Mouse (Mus musculus): ENCODE data around the gene Klf5.

Gene Klf5

DNA sequence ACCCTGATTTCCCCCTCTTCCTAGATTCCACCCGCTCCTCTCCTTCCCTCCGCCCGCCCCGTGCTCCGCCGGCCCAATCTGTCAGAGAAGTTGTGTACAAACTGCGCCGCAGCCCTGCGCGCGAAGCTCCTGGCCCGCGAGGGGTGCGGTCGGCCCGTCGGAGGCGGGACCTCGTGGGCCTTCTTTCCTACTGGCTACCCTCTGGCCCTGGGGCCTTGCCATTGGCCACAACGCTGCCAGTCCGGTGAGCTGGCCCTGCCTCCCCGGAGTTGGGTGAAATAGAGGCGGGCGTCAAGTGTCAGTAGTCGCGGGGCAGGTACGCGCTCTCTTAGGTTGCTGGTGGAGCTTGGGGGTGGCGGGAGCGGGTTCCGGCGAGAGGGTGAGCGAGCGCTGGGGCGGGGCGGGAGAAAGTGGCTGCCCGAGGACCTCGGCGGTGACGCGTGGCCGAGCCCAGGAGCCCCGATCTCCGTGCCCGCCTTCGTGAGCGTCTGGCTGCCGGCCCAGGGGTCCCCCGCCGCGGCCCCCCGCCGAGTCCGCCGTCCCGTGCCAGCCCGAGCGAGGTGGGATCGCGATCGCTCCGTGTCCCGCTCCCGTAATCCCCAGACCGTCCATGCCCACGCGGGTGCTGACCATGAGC is at the start of gene Klf5:
Gene Klf5 (plus strand): TSS at position 307 of the 637 bp plus-strand sequence.
- DNase-seq (ENCODE audit: low read depth, low spot score) = peak; percentile 82

DNA sequence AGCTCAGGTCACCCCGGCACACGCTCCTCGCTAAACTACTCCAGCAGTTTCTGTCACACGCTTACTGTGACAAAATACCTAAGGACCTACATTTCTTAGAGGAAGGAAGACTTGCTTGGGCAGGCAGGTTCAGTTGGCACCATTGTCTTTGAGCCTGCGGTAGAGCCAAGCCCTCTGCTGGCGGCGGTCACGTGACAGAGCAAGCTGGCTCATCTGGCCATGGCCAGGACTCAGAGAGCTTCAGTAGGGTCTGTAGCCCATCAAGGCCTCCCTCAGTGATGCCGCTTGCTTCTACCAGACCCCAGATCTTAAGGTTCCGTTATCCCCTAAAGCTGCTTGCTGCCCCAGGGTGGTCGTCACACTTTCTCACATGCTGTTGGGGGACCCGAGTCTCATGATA is 36.5 kb upstream of the Klf5 start:
- DNase-seq (ENCODE audit: low read depth, low spot score) = no peak

DNA sequence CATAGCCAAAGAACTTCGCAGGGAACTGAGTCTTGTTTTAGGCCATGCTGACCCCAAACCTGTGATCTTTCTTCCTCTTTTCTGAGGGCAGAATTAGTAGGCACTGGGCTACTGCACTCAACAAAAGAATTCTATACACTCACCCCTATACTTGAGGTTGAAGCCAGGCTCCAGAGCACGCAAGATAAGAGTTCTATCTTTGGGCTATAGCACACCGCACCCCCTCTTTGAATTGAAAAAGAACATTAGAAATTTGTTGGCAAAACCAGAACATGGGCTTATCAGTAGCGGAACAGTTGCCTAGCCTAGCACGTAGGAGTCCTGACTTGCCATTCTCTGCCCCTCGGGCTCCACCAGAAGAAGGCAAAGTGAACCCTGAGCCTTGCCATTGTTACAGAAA is 34.7 kb upstream of the Klf5 start:
- no peak for DNase-seq (ENCODE audit: low read depth, low spot score)

DNA sequence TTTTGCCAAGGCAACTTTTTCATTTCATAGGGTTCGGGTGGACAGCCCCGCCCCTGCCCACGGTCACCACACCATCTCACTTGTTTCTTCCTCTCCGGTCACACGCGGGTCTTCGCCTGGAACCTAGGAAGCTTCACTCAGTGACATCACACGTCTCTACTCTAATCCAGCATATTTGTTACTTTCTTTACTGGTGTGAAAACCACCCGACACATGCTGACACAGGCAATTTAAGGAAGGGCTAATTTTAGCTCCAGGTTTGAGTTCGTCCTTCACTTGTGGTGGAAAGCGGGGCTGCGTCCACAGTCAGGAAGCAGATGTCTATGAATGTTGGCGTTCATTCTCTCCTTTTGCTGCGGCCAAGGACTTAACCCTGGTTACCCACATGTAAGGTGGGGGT is 32.7 kb upstream of the Klf5 start:
- no peak for DNase-seq (ENCODE audit: low read depth, low spot score)

DNA sequence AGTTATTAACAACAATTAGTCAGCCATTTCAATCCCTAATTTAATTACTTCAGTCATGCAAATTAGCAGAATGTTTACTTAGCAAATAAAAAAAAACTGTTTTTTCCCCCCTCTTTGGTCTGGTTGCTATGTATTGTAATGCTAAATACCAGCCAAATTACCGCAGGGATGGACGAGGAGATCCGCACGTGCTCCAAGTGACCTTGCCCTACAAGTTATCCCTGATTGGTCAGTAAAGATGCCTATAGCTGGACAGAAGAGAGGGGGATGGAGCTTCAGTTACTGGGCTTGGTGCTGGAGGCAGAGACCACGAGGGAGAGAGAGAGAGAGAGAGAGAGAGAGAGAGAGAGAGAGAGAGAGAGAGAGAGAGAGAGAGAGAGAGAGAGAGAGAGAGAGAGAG is 31.7 kb upstream of the Klf5 start:
- no peak for DNase-seq (ENCODE audit: low read depth, low spot score)

DNA sequence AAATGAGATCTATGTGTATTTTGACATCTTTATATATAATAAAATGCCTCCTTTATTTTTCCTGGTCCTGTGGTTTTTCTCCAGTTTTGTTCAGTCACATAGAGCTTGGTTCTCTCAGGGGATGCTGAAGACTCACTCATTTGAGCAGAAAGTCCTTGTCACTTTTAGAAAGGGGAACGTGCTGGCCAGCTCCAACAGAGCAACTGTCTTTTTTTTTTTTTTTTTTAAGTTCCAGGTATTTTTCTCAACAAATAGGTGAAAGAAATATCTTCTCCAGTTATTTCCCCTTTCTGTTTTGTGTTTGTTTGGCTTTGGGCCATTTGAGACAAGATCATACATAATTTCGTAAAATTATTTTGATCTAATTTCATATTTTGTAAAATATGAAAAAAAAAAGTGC is 24.4 kb upstream of the Klf5 start:
- DNase-seq (ENCODE audit: low read depth, low spot score) = no peak

DNA sequence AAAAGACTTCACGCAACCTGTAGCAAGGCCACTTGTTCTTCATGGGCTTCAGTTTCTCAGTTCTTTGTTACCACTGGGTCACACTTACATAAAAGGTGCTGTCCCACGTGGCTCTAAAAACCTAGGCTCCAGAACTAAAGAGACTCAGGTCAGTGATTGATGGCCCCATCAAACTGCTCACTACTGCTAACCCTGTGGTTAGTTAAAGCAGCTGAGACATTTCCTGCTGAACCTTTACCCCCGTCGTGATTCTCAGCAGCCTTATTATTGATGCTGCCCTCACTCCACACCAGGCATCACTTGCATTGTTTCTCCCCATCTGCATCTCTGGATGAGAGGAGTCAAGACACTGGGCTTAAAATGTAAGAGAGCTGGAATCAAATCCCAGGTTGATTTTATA is 22.7 kb upstream of the Klf5 start:
- no peak for DNase-seq (ENCODE audit: low read depth, low spot score)

DNA sequence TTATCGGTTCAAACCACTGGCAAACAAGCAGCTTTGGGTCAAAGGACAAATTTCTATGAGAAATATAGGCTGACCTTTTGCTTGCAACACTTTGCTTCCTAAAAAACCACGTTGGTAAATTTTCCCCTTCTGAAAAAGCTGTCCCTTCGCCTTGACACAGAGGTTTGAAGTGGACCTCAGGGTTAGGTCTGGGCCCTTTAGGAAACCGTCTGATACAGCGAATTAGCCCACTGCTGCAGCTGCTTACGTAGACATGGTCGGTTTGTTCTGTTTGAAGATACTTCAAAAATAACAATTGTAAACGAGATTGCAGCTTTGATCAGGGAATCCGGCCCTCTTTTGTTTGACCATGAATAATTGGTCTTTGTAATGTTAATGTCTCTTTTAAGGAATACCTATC is 20.2 kb upstream of the Klf5 start:
- DNase-seq (ENCODE audit: low read depth, low spot score) = no peak

DNA sequence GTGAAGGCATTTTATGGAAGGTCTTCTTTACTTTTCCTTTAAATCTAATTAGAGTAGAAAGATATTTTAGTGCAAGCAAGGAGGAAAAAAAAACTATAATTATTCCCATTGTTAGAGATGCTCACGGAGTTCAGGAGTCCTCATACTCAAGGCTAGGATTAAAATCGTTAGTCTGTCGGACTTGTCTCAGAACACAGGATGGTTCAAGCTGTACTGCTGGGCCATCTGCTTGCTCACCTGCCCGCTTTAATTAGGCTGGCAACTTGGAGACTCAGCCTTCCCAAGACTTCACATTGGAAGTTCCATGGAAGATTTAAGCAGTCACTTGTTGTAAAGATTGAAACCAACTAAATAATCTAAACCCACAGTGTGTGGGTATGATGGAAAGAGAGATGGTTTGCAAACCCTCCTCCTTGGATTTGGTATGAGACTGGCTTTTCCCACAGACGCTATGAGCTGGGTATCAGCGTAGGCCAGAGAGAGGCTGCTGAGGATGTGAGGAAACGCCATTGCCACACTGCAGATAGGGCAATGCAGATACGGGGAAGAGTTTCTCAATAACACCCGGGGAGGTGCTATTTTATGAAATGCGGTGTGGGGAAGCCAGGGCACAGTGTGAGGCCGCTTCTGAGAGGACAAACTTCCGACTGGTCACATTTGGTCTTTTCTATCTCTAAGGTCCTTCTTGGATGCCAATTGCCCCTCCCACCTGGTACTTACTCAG is 19.6 kb upstream of the Klf5 start:
- no peak for DNase-seq (ENCODE audit: low read depth, low spot score)

DNA sequence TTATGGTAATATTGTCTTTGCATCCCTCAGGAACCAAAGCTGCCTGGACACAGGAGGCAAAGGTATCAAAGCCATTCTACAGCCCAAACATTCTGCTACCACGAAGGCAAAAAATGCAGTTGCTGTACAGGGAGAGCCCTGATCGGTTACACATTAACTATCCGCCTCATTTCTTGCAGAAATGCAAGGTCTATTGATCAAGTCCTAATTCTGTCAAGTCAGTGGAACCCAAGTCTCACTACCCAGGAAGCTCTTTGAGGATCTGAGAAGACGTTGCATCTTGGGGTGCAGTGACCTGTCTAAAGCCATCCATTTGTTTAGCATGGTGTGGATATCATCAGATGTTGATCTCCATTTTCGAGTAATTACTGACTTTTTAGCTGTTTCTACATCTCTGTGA is 18.1 kb upstream of the Klf5 start:
- DNase-seq (ENCODE audit: low read depth, low spot score) = no peak

DNA sequence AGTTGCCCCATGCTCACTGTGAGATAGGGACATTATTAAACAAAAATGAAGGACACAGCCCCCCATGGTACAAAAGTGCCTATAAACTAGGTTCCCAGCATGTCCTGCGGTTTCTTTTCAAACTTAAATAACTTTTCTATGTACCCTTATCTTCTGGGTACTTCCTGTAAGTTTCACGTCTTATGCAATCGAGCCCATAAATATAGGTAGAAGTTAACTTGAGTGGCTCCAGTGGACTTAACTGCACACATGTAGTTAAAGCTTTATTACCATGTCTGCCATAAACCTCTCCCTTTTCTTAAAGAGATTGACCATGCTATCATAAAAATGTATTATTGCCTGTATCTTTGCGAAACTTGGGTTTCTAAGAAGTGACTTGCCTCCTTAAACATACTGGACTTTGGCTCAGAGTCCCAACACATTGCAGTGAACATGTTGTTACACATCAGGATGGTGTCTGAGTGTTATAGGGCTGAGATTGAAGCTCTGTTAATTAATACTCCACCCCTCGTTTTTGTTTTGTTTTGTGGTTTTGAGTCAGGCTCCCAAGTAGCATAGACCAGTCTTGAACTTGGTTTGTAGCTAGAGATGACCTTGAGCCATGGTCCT is 17.6 kb upstream of the Klf5 start:
- no peak for DNase-seq (ENCODE audit: low read depth, low spot score)

DNA sequence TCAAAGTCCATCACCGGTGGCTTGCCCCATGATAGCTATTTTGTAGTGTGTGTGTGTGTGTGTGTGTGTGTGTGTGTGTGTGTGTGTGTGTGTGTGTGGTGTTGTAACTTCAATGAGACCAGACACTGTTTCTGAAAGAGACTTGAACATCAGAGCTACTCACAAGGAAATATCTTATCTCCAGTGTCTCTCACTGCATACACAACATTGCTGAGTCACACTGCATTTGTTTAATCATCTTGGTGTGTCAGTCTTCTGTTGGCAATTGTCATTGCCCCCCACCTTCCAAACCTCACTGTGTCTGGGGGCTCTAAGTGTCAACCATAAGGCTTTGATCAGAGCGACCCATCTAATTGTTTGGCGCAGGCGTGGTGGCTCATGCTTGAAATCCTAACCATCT is 13.0 kb upstream of the Klf5 start:
- DNase-seq (ENCODE audit: low read depth, low spot score) = no peak

DNA sequence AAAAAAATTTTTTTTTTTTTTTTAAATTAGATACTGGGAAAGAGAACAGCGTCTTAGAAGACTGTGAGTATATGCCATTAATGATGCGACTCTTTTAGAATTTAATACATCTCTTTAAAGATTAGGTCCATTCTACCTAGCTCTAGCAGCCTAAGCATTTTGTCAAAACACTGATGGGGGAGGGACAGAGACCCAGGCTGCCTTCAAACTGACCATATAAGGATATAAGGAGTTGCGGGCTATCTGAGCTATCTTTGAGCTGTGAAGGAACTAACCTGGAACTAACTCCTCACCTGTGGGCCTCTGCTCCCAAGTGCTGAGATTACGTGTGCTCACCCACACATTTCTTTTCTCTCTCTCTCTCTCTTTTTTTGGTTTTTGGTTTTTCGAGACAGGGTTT is 6.3 kb upstream of the Klf5 start:
- no peak for DNase-seq (ENCODE audit: low read depth, low spot score)

DNA sequence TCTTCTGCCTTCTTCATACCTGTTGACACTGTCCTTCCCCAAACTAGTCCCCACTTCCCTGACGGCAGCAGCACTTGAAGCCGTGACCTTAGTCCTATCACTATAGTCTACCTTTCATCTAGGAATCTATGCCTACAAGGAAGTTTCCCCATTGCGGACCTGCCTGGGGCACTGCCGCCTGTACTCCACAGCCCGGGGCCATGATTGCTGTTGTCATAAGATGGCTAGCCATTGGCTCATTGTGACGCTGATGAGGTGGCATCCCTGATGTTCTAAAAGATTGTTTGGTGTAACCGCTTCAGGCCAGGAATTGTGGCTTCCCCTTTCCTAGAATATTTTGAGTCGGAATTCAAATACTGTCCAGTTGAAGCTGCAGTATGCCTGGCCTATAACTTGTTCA is 4.1 kb upstream of the Klf5 start:
- DNase-seq (ENCODE audit: low read depth, low spot score) = no peak

DNA sequence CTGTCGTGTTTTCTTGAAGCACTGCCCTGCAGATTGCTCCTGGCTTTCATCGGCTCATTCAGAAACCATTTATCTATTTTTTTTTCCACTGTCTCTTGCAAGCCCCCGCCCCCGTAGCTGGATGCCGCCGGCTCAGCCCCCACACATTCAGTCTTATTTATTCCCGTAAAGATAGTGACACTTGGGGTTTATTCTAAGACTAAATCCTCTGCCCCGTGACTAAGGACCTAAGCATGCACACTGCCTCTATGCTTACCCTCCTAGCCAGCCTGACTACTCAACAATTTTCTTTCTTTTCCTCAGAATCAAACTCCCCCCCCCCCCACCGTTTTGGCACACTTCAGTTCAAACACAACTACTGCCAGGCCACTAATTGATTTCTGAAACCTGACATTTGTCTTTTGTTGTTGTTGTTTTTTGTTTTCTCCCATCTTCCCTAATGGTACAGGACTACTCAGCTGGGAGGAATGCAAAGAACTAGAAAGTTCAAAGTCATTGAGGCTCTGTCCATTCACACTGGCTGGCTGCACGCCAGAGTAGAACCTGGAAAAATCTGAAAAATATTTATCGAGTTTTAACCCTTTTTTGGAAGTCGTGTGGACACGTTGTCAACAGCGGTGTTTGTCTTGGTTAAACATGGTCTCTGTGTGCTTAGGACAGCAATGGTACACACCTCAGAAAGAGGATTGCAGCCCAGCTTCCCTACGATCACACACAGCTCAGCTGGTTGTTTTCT is 2.7 kb upstream of the Klf5 start:
- DNase-seq (ENCODE audit: low read depth, low spot score) = no peak

DNA sequence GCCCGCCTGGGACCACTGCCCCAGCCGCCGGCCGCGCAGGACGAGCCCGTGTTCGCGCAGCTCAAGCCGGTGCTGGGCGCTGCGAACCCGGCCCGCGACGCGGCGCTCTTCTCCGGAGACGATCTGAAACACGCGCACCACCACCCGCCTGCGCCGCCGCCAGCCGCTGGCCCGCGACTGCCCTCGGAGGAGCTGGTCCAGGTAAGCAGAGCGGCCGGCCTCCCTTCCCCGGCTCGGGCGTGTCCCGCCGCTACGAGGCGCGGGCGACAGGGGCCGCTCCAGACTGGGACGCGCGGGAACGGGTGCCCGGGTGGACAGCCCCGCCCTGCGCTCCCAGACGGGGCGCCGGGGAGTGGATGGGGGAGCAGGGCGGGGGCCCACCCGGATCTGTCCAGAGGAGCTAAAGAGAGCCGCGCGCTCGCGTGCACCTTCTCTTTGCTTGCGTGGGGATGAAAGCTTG is 561 bp downstream of the Klf5 start:
- no peak for DNase-seq (ENCODE audit: low read depth, low spot score)

DNA sequence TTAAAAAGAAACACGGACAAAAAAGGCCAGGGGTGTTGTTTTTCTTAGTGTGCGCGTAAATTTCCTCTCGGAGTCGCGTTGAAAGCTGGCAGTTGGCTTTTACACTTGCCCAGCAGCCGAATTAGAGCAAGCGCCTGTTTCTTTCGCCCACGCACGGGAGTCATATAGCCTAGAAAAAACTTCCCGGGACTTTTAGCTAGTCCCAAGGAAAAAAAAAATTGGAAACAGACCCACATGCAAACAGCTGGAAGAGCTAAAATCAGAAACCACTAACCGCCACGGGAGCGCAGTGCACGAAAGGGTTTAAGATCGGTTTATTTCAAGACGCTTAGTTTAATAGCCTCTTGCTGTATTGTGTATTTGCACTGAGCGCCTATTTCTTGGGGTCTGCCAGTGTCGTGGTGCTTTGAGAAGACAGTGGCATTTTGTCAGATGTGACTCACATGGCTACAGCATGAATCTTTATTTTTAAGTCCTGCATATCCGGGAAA is 1.3 kb downstream of the Klf5 start:
- DNase-seq (ENCODE audit: low read depth, low spot score) = no peak

DNA sequence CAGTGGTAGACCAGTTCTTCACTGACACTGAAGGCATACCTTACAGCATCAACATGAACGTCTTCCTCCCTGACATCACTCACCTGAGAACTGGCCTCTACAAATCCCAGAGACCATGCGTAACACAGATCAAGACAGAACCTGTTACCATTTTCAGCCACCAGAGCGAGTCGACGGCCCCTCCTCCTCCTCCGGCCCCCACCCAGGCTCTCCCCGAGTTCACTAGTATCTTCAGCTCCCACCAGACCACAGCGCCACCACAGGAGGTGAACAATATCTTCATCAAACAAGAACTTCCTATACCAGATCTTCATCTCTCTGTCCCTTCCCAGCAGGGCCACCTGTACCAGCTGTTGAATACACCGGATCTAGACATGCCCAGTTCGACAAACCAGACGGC is 3.0 kb downstream of the Klf5 start:
- no peak for DNase-seq (ENCODE audit: low read depth, low spot score)

DNA sequence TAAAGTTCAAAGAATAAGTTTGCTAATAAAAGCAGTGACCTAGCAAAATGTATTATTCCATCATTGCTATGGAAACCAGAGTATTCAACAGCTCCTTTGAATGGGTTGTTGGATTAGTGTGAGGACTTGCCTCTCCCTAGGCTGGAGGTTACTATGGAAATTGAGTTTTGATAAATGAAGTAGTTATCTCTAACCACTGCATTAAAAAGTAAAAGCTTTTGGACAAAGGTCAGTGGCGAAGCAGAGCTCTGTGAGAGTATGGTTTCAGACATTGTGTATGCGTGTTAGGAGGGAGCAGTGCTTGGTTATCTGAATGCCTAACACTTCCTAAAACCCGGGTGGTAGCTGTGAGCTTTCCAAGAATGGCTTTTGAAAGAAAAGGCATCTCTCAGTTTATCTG is 5.9 kb downstream of the Klf5 start:
- DNase-seq (ENCODE audit: low read depth, low spot score) = no peak

DNA sequence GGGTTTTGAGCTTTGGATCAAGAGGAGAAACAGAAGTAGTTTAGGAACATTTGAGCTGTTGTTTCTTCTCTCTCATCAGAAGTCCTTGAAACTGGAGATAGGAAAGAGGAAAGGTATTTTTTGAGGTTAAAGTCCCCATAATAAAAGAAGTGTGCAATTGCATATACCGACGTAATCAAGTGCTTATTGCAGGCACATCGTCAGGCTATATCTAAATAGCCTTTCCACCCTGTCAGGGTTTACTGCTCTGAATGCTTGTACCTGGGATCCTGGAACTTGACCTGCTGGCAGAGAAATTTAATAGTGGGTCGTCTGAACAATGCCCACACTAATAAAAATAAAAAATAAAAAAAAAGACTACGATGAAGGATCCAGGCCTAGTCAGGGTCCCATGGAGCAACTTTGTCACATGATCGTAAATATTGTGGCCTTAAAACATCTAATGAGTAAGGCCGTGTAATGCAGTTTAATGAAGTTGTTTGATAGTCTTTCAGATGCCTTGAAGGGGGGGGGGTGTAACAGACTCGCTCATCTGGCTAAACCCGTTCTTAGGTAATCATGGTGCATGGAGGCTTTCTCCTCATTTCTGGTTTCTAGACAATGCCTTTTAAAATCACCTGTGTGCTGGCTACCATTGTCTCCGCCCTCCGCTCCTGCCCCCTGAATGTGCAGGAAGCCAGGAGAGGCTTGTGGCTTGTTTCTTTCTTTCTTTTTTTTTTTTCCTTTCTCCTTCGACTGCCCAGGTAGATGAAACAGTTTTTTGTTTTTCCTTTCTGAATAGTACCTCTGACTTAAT is 6.7 kb downstream of the Klf5 start:
- no peak for DNase-seq (ENCODE audit: low read depth, low spot score)

DNA sequence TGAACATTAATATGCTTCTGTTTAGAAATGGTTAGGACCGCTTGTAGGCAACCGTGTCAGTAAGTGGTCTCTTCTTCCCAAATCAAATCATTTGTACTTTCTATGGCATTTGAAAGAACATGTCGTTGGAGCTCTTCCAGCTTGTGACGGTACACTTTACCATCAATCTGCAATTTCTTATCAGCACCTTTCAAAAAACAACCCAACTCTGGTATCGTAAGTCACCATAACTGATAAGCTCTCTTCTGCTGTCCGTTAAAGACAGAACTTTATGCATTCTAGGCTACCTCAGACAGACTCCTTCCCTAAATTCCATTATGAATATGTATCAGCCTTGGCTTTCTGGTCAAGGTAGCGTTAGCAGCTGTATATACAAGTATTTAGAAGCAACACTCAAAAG is 7.9 kb downstream of the Klf5 start:
- no peak for DNase-seq (ENCODE audit: low read depth, low spot score)

DNA sequence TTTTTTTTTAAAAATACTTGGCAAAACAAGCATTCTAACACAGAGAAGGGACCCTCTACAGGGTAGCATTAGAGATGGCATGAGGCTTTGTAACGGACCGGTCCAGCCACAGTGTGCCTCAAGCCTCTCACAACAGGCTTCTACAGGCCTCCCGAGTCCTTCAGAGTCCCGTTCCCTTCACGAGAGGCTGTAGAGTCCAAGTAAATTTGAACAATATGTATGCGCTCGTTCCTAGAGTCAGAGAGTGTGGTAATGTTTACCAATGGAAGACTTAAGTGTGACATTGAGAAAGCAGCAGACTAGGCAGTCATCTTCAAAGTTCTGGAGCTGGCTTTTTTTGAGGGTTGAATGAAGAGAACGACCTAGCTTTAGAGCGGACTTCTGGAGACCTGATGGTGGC is 11.1 kb downstream of the Klf5 start:
- DNase-seq (ENCODE audit: low read depth, low spot score) = no peak
